Mouse (Mus musculus): Measurements from ENCODE around the gene Gm12355. TPM values are rescaled to one million over a fixed set of nuclear protein-coding genes. Genes with fewer than 3 reads are reported as not detected.

The Gm12355 gene
- polyA plus RNA-seq, 3 experiments from 2014 or later = 1.3 to 14.8 (median 10.7) TPM

GRCm38 (mm10) chr11:98581286-98582029 lies 44.0 kb downstream of the Gm12355 start:
- no peak for ATAC-seq

GRCm38 (mm10) chr11:98580301-98581121 lies 45.0 kb downstream of the Gm12355 start:
- ATAC-seq = no peak

- ATAC-seq = no peak
Measured at GRCm38 (mm10) chr11:98577776-98578175, 47.7 kb downstream of the Gm12355 start.

Other genes with a start within 250 kb of the Gm12355 start
- gene Tcap, start 241.8 kb downstream of the Gm12355 start, polyA plus RNA-seq (2017; shearing (Covaris generic)) = not detected
- not detected for gene Pnmt, start 239.2 kb downstream of the Gm12355 start, polyA plus RNA-seq (2017; shearing (Covaris generic))
- gene Pgap3, start 225.2 kb downstream of the Gm12355 start, polyA plus RNA-seq (2017; shearing (Covaris generic)) = 1 to 10 TPM; 7.0 to 8.2 (median 7.2) TPM
- under 1 TPM in 2 of 3 experiments, not detected in 1; 0.13 to 0.68 TPM for gene Erbb2, start 213.2 kb downstream of the Gm12355 start, polyA plus RNA-seq (2017; shearing (Covaris generic))
- gene Mien1, start 186.7 kb downstream of the Gm12355 start, polyA plus RNA-seq (2017; shearing (Covaris generic)) = 100 to 1,000 TPM; 148 to 198 (median 167) TPM
- gene Grb7, start 179.3 kb downstream of the Gm12355 start, polyA plus RNA-seq (2017; shearing (Covaris generic)) = 1 to 10 TPM; 1.2 to 3.1 (median 2.1) TPM
- gene Ikzf3, start 79.6 kb downstream of the Gm12355 start, polyA plus RNA-seq (2017; shearing (Covaris generic)) = 100 to 1,000 TPM in 1 of 3 experiments, 10 to 100 TPM in 2; 75.8 to 102 (median 78.8) TPM
- 1 to 10 TPM; 3.4 to 5.0 (median 4.3) TPM for gene Zpbp2, start 74.6 kb downstream of the Gm12355 start, polyA plus RNA-seq (2017; shearing (Covaris generic))
- 10 to 100 TPM; 23.6 to 31.0 (median 30.7) TPM for gene Ormdl3, start 38.3 kb downstream of the Gm12355 start, polyA plus RNA-seq (2017; shearing (Covaris generic))
- not detected for gene Lrrc3c, start 27.4 kb downstream of the Gm12355 start, polyA plus RNA-seq (2017; shearing (Covaris generic))
- not detected for gene Gsdma3, start 699 bp upstream of the Gm12355 start, polyA plus RNA-seq (2017; shearing (Covaris generic))
- not detected for gene Gsdma2, start 21.1 kb upstream of the Gm12355 start, polyA plus RNA-seq (2017; shearing (Covaris generic))
- not detected for gene Gsdma, start 38.7 kb upstream of the Gm12355 start, polyA plus RNA-seq (2017; shearing (Covaris generic))
- 10 to 100 TPM; 12.9 to 20.6 (median 15.5) TPM for gene Psmd3, start 56.9 kb upstream of the Gm12355 start, polyA plus RNA-seq (2017; shearing (Covaris generic))
- not detected for gene Csf3, start 75.6 kb upstream of the Gm12355 start, polyA plus RNA-seq (2017; shearing (Covaris generic))
- gene Med24, start 103.8 kb upstream of the Gm12355 start, polyA plus RNA-seq (2017; shearing (Covaris generic)) = 10 to 100 TPM; 23.8 to 32.5 (median 28.3) TPM
- 1 to 10 TPM; 1.3 to 6.3 (median 5.2) TPM for gene Thra, start 115.0 kb upstream of the Gm12355 start, polyA plus RNA-seq (2017; shearing (Covaris generic))
- gene Nr1d1, start 149.7 kb upstream of the Gm12355 start, polyA plus RNA-seq (2017; shearing (Covaris generic)) = 1 to 10 TPM; 6.5 to 8.4 (median 7.3) TPM
- 10 to 100 TPM; 16.7 to 26.3 (median 20.4) TPM for gene Msl1, start 169.9 kb upstream of the Gm12355 start, polyA plus RNA-seq (2017; shearing (Covaris generic))
- 10 to 100 TPM in 2 of 3 experiments, 1 to 10 TPM in 1; 8.7 to 14.8 (median 11.6) TPM for gene Casc3, start 179.2 kb upstream of the Gm12355 start, polyA plus RNA-seq (2017; shearing (Covaris generic))
- under 1 TPM in 2 of 3 experiments, not detected in 1; 0.32 to 0.63 TPM for gene Rapgefl1, start 211.1 kb upstream of the Gm12355 start, polyA plus RNA-seq (2017; shearing (Covaris generic))
- 10 to 100 TPM; 10.4 to 15.1 (median 14.2) TPM for gene Wipf2, start 238.0 kb upstream of the Gm12355 start, polyA plus RNA-seq (2017; shearing (Covaris generic))